Mouse (Mus musculus) heart, adult 2 months (tissue): ENCODE measurements around the gene C130074G19Rik.

ENCODE experiments used
- CTCF ChIP-seq: fragments of 200-600 bp; IDR thresholded peaks from 2 replicates; pipeline ENCODE4 v1.8.1; 2022; ENCODE audit warnings: antibody characterized with exemption, mild to moderate bottlenecking, moderate library complexity
- EP300 ChIP-seq: fragments of 200-500 bp; IDR thresholded peaks from 2 replicates; pipeline ENCODE4 v1.6.1; 2011; ENCODE audit warnings: low read depth, low read length, control low read depth; ENCODE audit not compliant: insufficient read depth
- POLR2A ChIP-seq: fragments of 200-500 bp; IDR thresholded peaks from 2 replicates; pipeline ENCODE4 v1.6.1; 2011; ENCODE audit warnings: mild to moderate bottlenecking, low read depth, low read length, control low read depth; ENCODE audit not compliant: insufficient read depth

DNA sequence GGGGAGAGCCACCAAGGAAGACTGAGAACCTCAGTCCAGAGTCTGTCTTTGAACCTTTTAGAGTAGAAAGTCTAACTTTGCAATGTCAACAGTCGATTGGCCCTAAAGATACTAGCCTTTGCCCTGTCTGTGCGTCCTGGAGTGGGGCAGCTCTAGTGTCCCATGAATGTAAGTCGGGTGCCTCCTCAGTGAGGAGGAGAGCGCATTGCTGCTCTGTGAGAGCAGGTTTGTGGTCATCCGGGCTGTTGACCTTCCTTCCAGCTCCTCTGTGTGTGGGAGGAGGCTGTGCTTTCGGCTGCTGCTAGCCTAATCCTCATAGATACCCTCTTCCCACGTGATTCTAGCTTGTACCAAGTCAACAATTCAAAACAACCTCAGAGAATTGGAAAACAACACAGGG is 31.9 kb downstream of the C130074G19Rik start:
- TF ChIP-seq POLR2A = no peak
- TF ChIP-seq CTCF = no peak
- no peak for TF ChIP-seq EP300
